Mouse (Mus musculus): ENCODE results near the gene Tnfrsf13c. TPM values are rescaled to one million over a fixed set of nuclear protein-coding genes. Genes with fewer than 3 reads are reported as not detected.

Tnfrsf13c gene
- polyA plus RNA-seq (2011; ENCODE audit: insufficient read depth, insufficient read length, low read depth, missing spikeins), result 1.9 and 2.3 TPM in 2 replicates

GRCm38 (mm10) chr15:82223657-82224601 lies at the start of gene Tnfrsf13c:
TSS of gene Tnfrsf13c (minus strand) at chr15:82224369.
- Histone ChIP-seq H3K36me3 (ENCODE audit: control insufficient read depth, insufficient read depth, low read length, poor library complexity, severe bottlenecking) (no peaks in the 10 kb centered on the region), H3K9ac (ENCODE audit: low read depth, poor library complexity, severe bottlenecking) (no peak within 1 kb of the TSS), H3K9me3 (replicated peaks; ENCODE audit: control insufficient read depth, insufficient read depth, low read length, poor library complexity, severe bottlenecking) (no peaks in the 10 kb centered on the region), H3K4me1 (ENCODE audit: control insufficient read depth, insufficient read depth, low read length) (peaks cover 13% of the 10 kb centered on the region), H3K27ac (ENCODE audit: insufficient read depth, low read length) (no peak within 1 kb of the TSS), H3K27me3 (ENCODE audit: control insufficient read depth, insufficient read depth, low read length, poor library complexity, severe bottlenecking) (no peaks in the 10 kb centered on the region), H3K4me3 (ENCODE audit: low read depth, low read length) (peak within 1 kb of the TSS; percentile 58)
- TF ChIP-seq CTCF (IDR thresholded peaks at IDR 0.05; ENCODE audit: low read depth, low read length), result no peak
- TF ChIP-seq POLR2A (IDR thresholded peaks at IDR 0.05; ENCODE audit: insufficient read depth, low read length), result no peak
- no peak for TF ChIP-seq EP300 (IDR thresholded peaks at IDR 0.05; ENCODE audit: insufficient read depth, low read depth, low read length)

GRCm38 (mm10) chr15:82272295-82272694 lies 48.1 kb upstream of the Tnfrsf13c start:
- no peaks in the 10 kb centered on the region for H3K9me3 ChIP-seq (replicated peaks; ENCODE audit: control insufficient read depth, insufficient read depth, low read length, poor library complexity, severe bottlenecking)
- no peaks in the 10 kb centered on the region for H3K36me3 ChIP-seq (ENCODE audit: control insufficient read depth, insufficient read depth, low read length, poor library complexity, severe bottlenecking)
- TF ChIP-seq POLR2A (IDR thresholded peaks at IDR 0.05; ENCODE audit: insufficient read depth, low read length) (no peak), CTCF (IDR thresholded peaks at IDR 0.05; ENCODE audit: low read depth, low read length) (no peak), EP300 (IDR thresholded peaks at IDR 0.05; ENCODE audit: insufficient read depth, low read depth, low read length) (no peak)
- peaks cover 6% of the 10 kb centered on the region for H3K4me1 ChIP-seq (ENCODE audit: control insufficient read depth, insufficient read depth, low read length)
- no peak overlapping the region for H3K4me3 ChIP-seq (ENCODE audit: low read depth, low read length)
- H3K27ac ChIP-seq (ENCODE audit: insufficient read depth, low read length), result no peak overlapping the region
- H3K27me3 ChIP-seq (ENCODE audit: control insufficient read depth, insufficient read depth, low read length, poor library complexity, severe bottlenecking), result 0 out of 2 replicates have a peak, but pooled peaks cover 4% of the 10 kb centered on the region
- H3K9ac ChIP-seq (ENCODE audit: low read depth, poor library complexity, severe bottlenecking), result no peak overlapping the region

GRCm38 (mm10) chr15:82271201-82271600 lies 47.0 kb upstream of the Tnfrsf13c start:
- no peak overlapping the region for H3K4me3 ChIP-seq (ENCODE audit: low read depth, low read length)
- peaks cover 5% of the 10 kb centered on the region for H3K4me1 ChIP-seq (ENCODE audit: control insufficient read depth, insufficient read depth, low read length)
- H3K9me3 ChIP-seq (replicated peaks; ENCODE audit: control insufficient read depth, insufficient read depth, low read length, poor library complexity, severe bottlenecking), result no peaks in the 10 kb centered on the region
- no peak overlapping the region for H3K27ac ChIP-seq (ENCODE audit: insufficient read depth, low read length)
- TF ChIP-seq CTCF (IDR thresholded peaks at IDR 0.05; ENCODE audit: low read depth, low read length) (peak; percentile 99), EP300 (IDR thresholded peaks at IDR 0.05; ENCODE audit: insufficient read depth, low read depth, low read length) (peak; percentile 84), POLR2A (IDR thresholded peaks at IDR 0.05; ENCODE audit: insufficient read depth, low read length) (no peak)
- no peak overlapping the region for H3K9ac ChIP-seq (ENCODE audit: low read depth, poor library complexity, severe bottlenecking)
- H3K27me3 ChIP-seq (ENCODE audit: control insufficient read depth, insufficient read depth, low read length, poor library complexity, severe bottlenecking), result 0 out of 2 replicates have a peak, but pooled peaks cover 4% of the 10 kb centered on the region
- H3K36me3 ChIP-seq (ENCODE audit: control insufficient read depth, insufficient read depth, low read length, poor library complexity, severe bottlenecking), result no peaks in the 10 kb centered on the region

GRCm38 (mm10) chr15:82268783-82269182 lies 44.6 kb upstream of the Tnfrsf13c start:
- Histone ChIP-seq H3K4me3 (ENCODE audit: low read depth, low read length) (no peak overlapping the region), H3K27me3 (ENCODE audit: control insufficient read depth, insufficient read depth, low read length, poor library complexity, severe bottlenecking) (no peaks in the 10 kb centered on the region), H3K36me3 (ENCODE audit: control insufficient read depth, insufficient read depth, low read length, poor library complexity, severe bottlenecking) (no peaks in the 10 kb centered on the region), H3K9me3 (replicated peaks; ENCODE audit: control insufficient read depth, insufficient read depth, low read length, poor library complexity, severe bottlenecking) (no peaks in the 10 kb centered on the region), H3K9ac (ENCODE audit: low read depth, poor library complexity, severe bottlenecking) (no peak overlapping the region), H3K4me1 (ENCODE audit: control insufficient read depth, insufficient read depth, low read length) (peaks cover 2% of the 10 kb centered on the region), H3K27ac (ENCODE audit: insufficient read depth, low read length) (no peak overlapping the region)
- no peak for TF ChIP-seq EP300 (IDR thresholded peaks at IDR 0.05; ENCODE audit: insufficient read depth, low read depth, low read length)
- no peak for TF ChIP-seq POLR2A (IDR thresholded peaks at IDR 0.05; ENCODE audit: insufficient read depth, low read length)
- no peak for TF ChIP-seq CTCF (IDR thresholded peaks at IDR 0.05; ENCODE audit: low read depth, low read length)

GRCm38 (mm10) chr15:82268185-82268584 lies 44.0 kb upstream of the Tnfrsf13c start:
- no peaks in the 10 kb centered on the region for H3K36me3 ChIP-seq (ENCODE audit: control insufficient read depth, insufficient read depth, low read length, poor library complexity, severe bottlenecking)
- peaks cover 2% of the 10 kb centered on the region for H3K4me1 ChIP-seq (ENCODE audit: control insufficient read depth, insufficient read depth, low read length)
- no peaks in the 10 kb centered on the region for H3K27me3 ChIP-seq (ENCODE audit: control insufficient read depth, insufficient read depth, low read length, poor library complexity, severe bottlenecking)
- no peak overlapping the region for H3K27ac ChIP-seq (ENCODE audit: insufficient read depth, low read length)
- H3K9me3 ChIP-seq (replicated peaks; ENCODE audit: control insufficient read depth, insufficient read depth, low read length, poor library complexity, severe bottlenecking), result no peaks in the 10 kb centered on the region
- H3K9ac ChIP-seq (ENCODE audit: low read depth, poor library complexity, severe bottlenecking), result no peak overlapping the region
- no peak overlapping the region for H3K4me3 ChIP-seq (ENCODE audit: low read depth, low read length)
- TF ChIP-seq CTCF (IDR thresholded peaks at IDR 0.05; ENCODE audit: low read depth, low read length) (no peak), EP300 (IDR thresholded peaks at IDR 0.05; ENCODE audit: insufficient read depth, low read depth, low read length) (no peak), POLR2A (IDR thresholded peaks at IDR 0.05; ENCODE audit: insufficient read depth, low read length) (no peak)

- no peak overlapping the region for H3K27ac ChIP-seq (ENCODE audit: insufficient read depth, low read length)
- H3K36me3 ChIP-seq (ENCODE audit: control insufficient read depth, insufficient read depth, low read length, poor library complexity, severe bottlenecking), result no peaks in the 10 kb centered on the region
- H3K9me3 ChIP-seq (replicated peaks; ENCODE audit: control insufficient read depth, insufficient read depth, low read length, poor library complexity, severe bottlenecking), result no peaks in the 10 kb centered on the region
- TF ChIP-seq CTCF (IDR thresholded peaks at IDR 0.05; ENCODE audit: low read depth, low read length) (peak; percentile 86), EP300 (IDR thresholded peaks at IDR 0.05; ENCODE audit: insufficient read depth, low read depth, low read length) (no peak)
- H3K9ac ChIP-seq (ENCODE audit: low read depth, poor library complexity, severe bottlenecking), result no peak overlapping the region
- no peak overlapping the region for H3K4me3 ChIP-seq (ENCODE audit: low read depth, low read length)
- peaks cover under 1% of the 10 kb centered on the region for H3K4me1 ChIP-seq (ENCODE audit: control insufficient read depth, insufficient read depth, low read length)
- no peaks in the 10 kb centered on the region for H3K27me3 ChIP-seq (ENCODE audit: control insufficient read depth, insufficient read depth, low read length, poor library complexity, severe bottlenecking)
These were observed 42.2 kb upstream of the Tnfrsf13c start for GRCm38 (mm10) chr15:82266356-82266755.
